Mouse (Mus musculus) C2C12 (cell line): ENCODE data around the gene Ccn1.

Experiments used
- CEBPB ChIP-seq: IDR thresholded peaks from one replicate; pipeline ENCODE4 v1.6.1; 2011; ENCODE audit warnings: low read depth, mild to moderate bottlenecking, control low read depth, moderate library complexity
- CTCF ChIP-seq: IDR thresholded peaks from one replicate; pipeline ENCODE4 v1.5.1; 2011; ENCODE audit not compliant: control insufficient read depth, insufficient read depth, insufficient read length
- MAX ChIP-seq: IDR thresholded peaks from one replicate; pipeline ENCODE4 v1.6.1; 2011; ENCODE audit warnings: mild to moderate bottlenecking, control low read depth
- MYOD1 ChIP-seq: IDR thresholded peaks from one replicate; pipeline ENCODE4 v1.6.1; 2011; ENCODE audit warnings: low read depth; ENCODE audit not compliant: control insufficient read depth, insufficient read length
- MYOG ChIP-seq: IDR thresholded peaks from one replicate; pipeline ENCODE4 v1.6.1; 2011; ENCODE audit not compliant: control insufficient read depth, insufficient read length; ENCODE audit errors: extremely low read depth
- USF1 ChIP-seq: IDR thresholded peaks from one replicate; pipeline ENCODE4 v1.6.1; 2011; ENCODE audit warnings: low read depth, mild to moderate bottlenecking, control low read depth, moderate library complexity

GRCm38 (mm10) chr3:145626063-145626462 is 23.7 kb downstream of the Ccn1 start:
- TF ChIP-seq CTCF (no peak), CEBPB (no peak), MYOG (no peak), MAX (no peak), USF1 (no peak), MYOD1 (no peak)
